In genomic region chr11:24152076-24152784, GRCm38 (mm10) we compare ENCODE assay signal across 22 mouse cellular contexts.
DNase-seq lines count a peak whose midpoint lies in the region; ATAC-seq and TF ChIP-seq lines count a peak whose summit lies in the region.
"Had no signal": no experiment of that assay in that cellular context is flagged by ENCODE, and none has a peak within 500 bp of the region (broad histone marks: within the 10 kb centered on the region; RNA-seq: fewer than 3 reads in every experiment).

No protein-coding gene starts in this region.

- TF ChIP-seq CTCF in MEL (IDR thresholded peaks at IDR 0.05 in 2 of 3, conservative IDR thresholded peaks at IDR 0.05 in 1 of 3; ENCODE audit: control insufficient read depth in 1 of 3, insufficient read depth in 1 of 3, low read depth in 2 of 3, low read length in 3 of 3, poor library complexity in 1 of 3, severe bottlenecking in 1 of 3), result no peak

- no peak for TF ChIP-seq RAD21 in MEL (IDR thresholded peaks at IDR 0.05; ENCODE audit: low read depth, low read length)

- no peaks in the 10 kb centered on the region for H3K27me3 ChIP-seq in heart, embryonic 10.5 days (ENCODE audit: insufficient read depth, poor library complexity, severe bottlenecking)
- H3K27me3 ChIP-seq in heart, embryonic 11.5 days (ENCODE audit: control insufficient read depth, insufficient read depth, low read length), result no peaks in the 10 kb centered on the region
- no peaks in the 10 kb centered on the region for H3K27me3 ChIP-seq in MEL (ENCODE audit: control insufficient read depth in 1 of 2, insufficient read depth in 2 of 2, low read length in 2 of 2)
- no peaks in the 10 kb centered on the region for H3K27me3 ChIP-seq in forebrain, embryonic 14.5 days (replicated peaks; ENCODE audit: control insufficient read depth, insufficient read depth, low read length)
- H3K27me3 ChIP-seq: embryonic facial prominence, embryonic 15.5 days; kidney, embryonic 15.5 days; limb, embryonic 15.5 days; midbrain, embryonic 12.5 days; neural tube, embryonic 15.5 days had no signal

- WGBS in heart, embryonic 10.5 days, result 92% methylated on average over 7 of the region's 7 CpGs
- whole genome bisulfite sequencing in heart, embryonic 11.5 days (ENCODE audit: insufficient replicate concordance), result 90% methylated on average over 7 of the region's 7 CpGs
- WGBS in forebrain, embryonic 14.5 days, result 83% methylated on average over 7 of the region's 7 CpGs

- no peak overlapping the region for H3K4me3 ChIP-seq in heart, embryonic 10.5 days
- no peak overlapping the region for H3K4me3 ChIP-seq in heart, embryonic 11.5 days (ENCODE audit: low read depth, low read length)
- H3K4me3 ChIP-seq in MEL (ENCODE audit: control insufficient read depth in 1 of 2, insufficient read depth in 1 of 2, low read depth in 2 of 2, low read length in 2 of 2), result no peak overlapping the region
- H3K4me3 ChIP-seq in forebrain, embryonic 14.5 days (ENCODE audit: low read depth, low read length), result no peak overlapping the region
- H3K4me3 ChIP-seq: embryonic facial prominence, embryonic 15.5 days; heart, adult 2 months; kidney, embryonic 15.5 days; limb, embryonic 15.5 days; midbrain, embryonic 12.5 days; neural tube, embryonic 15.5 days had no signal

- DNase-seq in heart, embryonic 10.5 days (ENCODE audit: low spot score), result peak; percentile 41
- DNase-seq in MEL (ENCODE audit: low read depth, low spot score), result no peak
- peak; percentile 50 for DNase-seq in forebrain, embryonic 14.5 days (ENCODE audit: low spot score)
- DNase-seq in embryo, embryonic 10 days (ENCODE audit: low spot score), result no peak
- no peak for DNase-seq in heart, adult 9 months (ENCODE audit: low spot score in 2 of 2)
- DNase-seq: adrenal gland, postnatal 14 days; cerebellum, adult 8-10 months; cerebellum, postnatal 36 days; gastrocnemius, postnatal 14 days; heart, adult 2 months; kidney, postnatal 36 days; left cerebral cortex, postnatal 4 days; right cerebral cortex, postnatal 14 days; thymus, adult 2 months had no signal

- H3K9ac ChIP-seq in heart, embryonic 11.5 days (ENCODE audit: low read depth, low read length), result no peak overlapping the region
- H3K9ac ChIP-seq in MEL (ENCODE audit: control insufficient read depth, low read depth, low read length, poor library complexity, severe bottlenecking), result no peak overlapping the region
- H3K9ac ChIP-seq in forebrain, embryonic 14.5 days (ENCODE audit: low read length), result no peak overlapping the region
- H3K9ac ChIP-seq: embryonic facial prominence, embryonic 15.5 days; kidney, embryonic 15.5 days; limb, embryonic 15.5 days; midbrain, embryonic 12.5 days; neural tube, embryonic 15.5 days had no signal

- H3K9me3 ChIP-seq in heart, embryonic 10.5 days, result no peaks in the 10 kb centered on the region
- no peaks in the 10 kb centered on the region for H3K9me3 ChIP-seq in heart, embryonic 11.5 days (replicated peaks; ENCODE audit: control insufficient read depth, low read length)
- no peaks in the 10 kb centered on the region for H3K9me3 ChIP-seq in MEL (replicated peaks; ENCODE audit: insufficient read depth, low read length)
- no peaks in the 10 kb centered on the region for H3K9me3 ChIP-seq in forebrain, embryonic 14.5 days (replicated peaks; ENCODE audit: control insufficient read depth, low read length)
- H3K9me3 ChIP-seq: embryonic facial prominence, embryonic 15.5 days; kidney, embryonic 15.5 days; limb, embryonic 15.5 days; midbrain, embryonic 12.5 days; neural tube, embryonic 15.5 days had no signal

- H3K79me2 ChIP-seq in MEL (ENCODE audit: control insufficient read depth, insufficient read depth, low read length, poor library complexity), result peaks cover 54% of the 10 kb centered on the region

- H3K4me2 ChIP-seq in heart, embryonic 11.5 days, result no peak overlapping the region
- no peak overlapping the region for H3K4me2 ChIP-seq in forebrain, embryonic 14.5 days (ENCODE audit: low read length)
- H3K4me2 ChIP-seq: embryonic facial prominence, embryonic 15.5 days; kidney, embryonic 15.5 days; limb, embryonic 15.5 days; midbrain, embryonic 12.5 days; neural tube, embryonic 15.5 days had no signal

- no peak for ATAC-seq in heart, embryonic 11.5 days (replicated peaks; ENCODE audit: insufficient number of reproducible peaks, low FRiP score, low TSS enrichment)
- ATAC-seq in forebrain, embryonic 14.5 days, result peak; percentile 16; the same call in 1 of the 2 replicates
- ATAC-seq in megakaryocyte progenitor cell, adult 5-6 weeks (replicated peaks; ENCODE audit: poor library complexity), result 0 out of 2 replicates have a peak, but pooled peaks have one; percentile 7

- peaks cover 17% of the 10 kb centered on the region for H3K4me1 ChIP-seq in heart, embryonic 10.5 days
- peaks cover 14% of the 10 kb centered on the region for H3K4me1 ChIP-seq in heart, embryonic 11.5 days (ENCODE audit: control insufficient read depth, insufficient read depth, low read length)
- H3K4me1 ChIP-seq in MEL (ENCODE audit: control insufficient read depth in 1 of 2, insufficient read depth in 2 of 2, low read length in 2 of 2), result peaks cover 16 to 17% of the 10 kb centered on the region in 2 experiments
- H3K4me1 ChIP-seq in forebrain, embryonic 14.5 days (ENCODE audit: control insufficient read depth, insufficient read depth, low read length), result peaks cover 28% of the 10 kb centered on the region

- no peak for TF ChIP-seq EP300 in MEL (IDR thresholded peaks at IDR 0.05; ENCODE audit: low read depth in 1 of 2, low read length in 2 of 2)

- no peak overlapping the region for H3K27ac ChIP-seq in heart, embryonic 10.5 days
- no peak overlapping the region for H3K27ac ChIP-seq in heart, embryonic 11.5 days (ENCODE audit: low read depth, low read length)
- H3K27ac ChIP-seq in MEL (ENCODE audit: control insufficient read depth, low read depth, low read length), result no peak overlapping the region
- H3K27ac ChIP-seq in forebrain, embryonic 14.5 days (ENCODE audit: low read depth, low read length), result peak overlapping the region; percentile 62; the same call in 1 of the 2 replicates
- H3K27ac ChIP-seq: embryonic facial prominence, embryonic 15.5 days; heart, adult 2 months; kidney, embryonic 15.5 days; limb, embryonic 15.5 days; midbrain, embryonic 12.5 days; neural tube, embryonic 15.5 days; stomach, postnatal 0 days had no signal

- no peak for TF ChIP-seq POLR2A in MEL (IDR thresholded peaks at IDR 0.05; ENCODE audit: control insufficient read depth in 1 of 2, insufficient read depth in 1 of 2, low read depth in 1 of 2, low read length in 2 of 2, poor library complexity in 1 of 2)

- H3K36me3 ChIP-seq in heart, embryonic 10.5 days, result no peaks in the 10 kb centered on the region
- H3K36me3 ChIP-seq in heart, embryonic 11.5 days (ENCODE audit: control insufficient read depth, insufficient read depth, low read length), result no peaks in the 10 kb centered on the region
- H3K36me3 ChIP-seq in MEL (ENCODE audit: control insufficient read depth in 1 of 2, insufficient read depth in 2 of 2, low read length in 2 of 2), result peaks cover 38 to 39% of the 10 kb centered on the region in 2 experiments
- peaks cover 23% of the 10 kb centered on the region; the same call in 1 of the 2 replicates for H3K36me3 ChIP-seq in forebrain, embryonic 14.5 days (ENCODE audit: control insufficient read depth, insufficient read depth, low read length)
- H3K36me3 ChIP-seq: embryonic facial prominence, embryonic 15.5 days; kidney, embryonic 15.5 days; limb, embryonic 15.5 days; neural tube, embryonic 15.5 days had no signal

TF ChIP-seq in MEL, 35 proteins besides CTCF, POLR2A, EP300 and RAD21:
- peak; percentile 34; the same call in 1 of the 2 replicates for TF ChIP-seq POLR2AphosphoS2 (IDR thresholded peaks at IDR 0.05; ENCODE audit: low read length)
- no peak for TF ChIP-seq NELFE (IDR thresholded peaks at IDR 0.05; ENCODE audit: low read depth, low read length)
- no peak for TF ChIP-seq MAZ (IDR thresholded peaks at IDR 0.05; ENCODE audit: low read depth, low read length)
- no peak for TF ChIP-seq GABPA (IDR thresholded peaks at IDR 0.05; ENCODE audit: low read depth, low read length)
- no peak; the same call in 1 of the 2 replicates for TF ChIP-seq POLR2AphosphoS5 (IDR thresholded peaks at IDR 0.05; ENCODE audit: borderline replicate concordance, low read depth, low read length)
- TF ChIP-seq GATA1 (IDR thresholded peaks at IDR 0.05; ENCODE audit: low read depth, low read length), result no peak

Comparison
In these comparisons a context has a peak if more than half of its experiments do, and no peak if none do; other contexts are left out.
1. DNase-seq: peak in heart, embryonic 10.5 days (single experiment) and forebrain, embryonic 14.5 days (single experiment); none in MEL (single experiment), embryo, embryonic 10 days (single experiment) and heart, adult 9 months (0 of 2).